Mouse (Mus musculus) cerebellum, postnatal 10 days (tissue): ENCODE measurements around the gene 3110009E18Rik.

Experiments
- DNase-seq, 2 experiments: peaks; one replicate each; pipeline ENCODE4 v3.0.0; 2021; ENCODE audit warnings: mixed read lengths in 2 of 2

Gene 3110009E18Rik

GRCm38 (mm10) chr1:120120969-120121811 is at the start of gene 3110009E18Rik, which contains the start of gene Dbi:
Gene 3110009E18Rik, plus strand, starts transcription at chr1:120121187.
Gene Dbi, minus strand, starts transcription at chr1:120121078.
- peak; percentile 99 for DNase-seq

- peak; percentile 57 to 61 for DNase-seq
Measured at GRCm38 (mm10) chr1:120072900-120073299, 48.1 kb upstream of the 3110009E18Rik start.

GRCm38 (mm10) chr1:120073519-120074306 is 47.3 kb upstream of the 3110009E18Rik start, which contains the start of gene Tmem37:
Gene Tmem37, minus strand, starts transcription at chr1:120074074.
- DNase-seq = peak; percentile 47 to 68

- DNase-seq = no peak
Measured at GRCm38 (mm10) chr1:120074307-120074702, 46.7 kb upstream of the 3110009E18Rik start.

- DNase-seq = peak; percentile 63 to 67
Measured at GRCm38 (mm10) chr1:120074931-120075330, 46.1 kb upstream of the 3110009E18Rik start.

GRCm38 (mm10) chr1:120075507-120075906 is 45.5 kb upstream of the 3110009E18Rik start:
- no peak for DNase-seq

- DNase-seq = no peak
Measured at GRCm38 (mm10) chr1:120077746-120078410, 43.1 kb upstream of the 3110009E18Rik start.

GRCm38 (mm10) chr1:120080632-120081031 is 40.4 kb upstream of the 3110009E18Rik start:
- DNase-seq = no peak

GRCm38 (mm10) chr1:120082957-120083585 is 37.9 kb upstream of the 3110009E18Rik start:
- DNase-seq = no peak

GRCm38 (mm10) chr1:120083921-120084517 is 37.0 kb upstream of the 3110009E18Rik start:
- no peak for DNase-seq

- no peak for DNase-seq
Measured at GRCm38 (mm10) chr1:120085696-120086095, 35.3 kb upstream of the 3110009E18Rik start.

GRCm38 (mm10) chr1:120086644-120087043 is 34.3 kb upstream of the 3110009E18Rik start:
- DNase-seq = no peak

- DNase-seq = no peak
Measured at GRCm38 (mm10) chr1:120089180-120089579, 31.8 kb upstream of the 3110009E18Rik start.

GRCm38 (mm10) chr1:120090880-120091570 is 30.0 kb upstream of the 3110009E18Rik start:
- DNase-seq = no peak

- DNase-seq = peak; percentile 94 to 97
Measured at GRCm38 (mm10) chr1:120093482-120094134, 27.4 kb upstream of the 3110009E18Rik start.

- DNase-seq = no peak
Measured at GRCm38 (mm10) chr1:120094920-120095319, 26.1 kb upstream of the 3110009E18Rik start.

- peak; percentile 60 to 64 for DNase-seq
Measured at GRCm38 (mm10) chr1:120098327-120098726, 22.7 kb upstream of the 3110009E18Rik start.

GRCm38 (mm10) chr1:120099483-120099882 is 21.5 kb upstream of the 3110009E18Rik start:
- no peak for DNase-seq

GRCm38 (mm10) chr1:120100456-120101226 is 20.3 kb upstream of the 3110009E18Rik start:
- no peak for DNase-seq

GRCm38 (mm10) chr1:120101227-120101609 is 19.8 kb upstream of the 3110009E18Rik start:
- no peak for DNase-seq
